In the genomic region with DNA sequence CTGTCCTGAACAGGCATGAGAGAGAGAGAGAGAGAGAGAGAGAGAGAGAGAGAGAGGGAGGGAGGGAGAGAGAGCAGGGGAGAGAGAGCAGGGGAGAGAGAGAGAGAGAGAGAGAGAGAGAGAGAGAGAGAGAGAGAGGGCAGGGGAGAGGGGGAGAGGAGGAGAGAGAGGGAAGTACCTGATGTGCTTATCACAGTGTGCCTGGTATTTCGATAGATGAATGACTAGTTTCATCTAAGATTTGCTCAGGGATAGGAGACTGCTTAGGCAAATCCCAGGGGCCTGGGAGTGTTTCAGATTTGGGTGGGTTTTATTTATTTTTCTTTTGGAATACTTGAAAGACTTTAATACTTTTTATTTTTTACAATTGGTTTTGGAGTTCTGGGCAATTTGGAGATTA, we compare ENCODE assay signal across 47 mouse cellular contexts. TPM values are rescaled to one million over a fixed set of nuclear protein-coding genes. Genes with fewer than 3 reads are reported as not detected.
"Had no signal": no experiment of that assay in that cellular context is flagged by ENCODE, and none has a peak within 500 bp of the region (broad histone marks: within the 10 kb centered on the region; RNA-seq: fewer than 3 reads in every experiment).

No protein-coding gene starts in this region.

- H3K27me3 ChIP-seq: limb, embryonic 12.5 days; limb, embryonic 13.5 days; limb, embryonic 15.5 days; liver, embryonic 12.5 days; liver, embryonic 13.5 days; liver, embryonic 15.5 days; lung, embryonic 15.5 days; midbrain, embryonic 12.5 days; midbrain, embryonic 15.5 days; neural tube, embryonic 12.5 days had no signal

- H3K9ac ChIP-seq: limb, embryonic 12.5 days; limb, embryonic 13.5 days; limb, embryonic 15.5 days; liver, embryonic 12.5 days; liver, embryonic 13.5 days; liver, embryonic 14.5 days; liver, embryonic 15.5 days; liver, postnatal 0 days; lung, embryonic 14.5 days; lung, embryonic 15.5 days; midbrain, embryonic 12.5 days; midbrain, embryonic 13.5 days; midbrain, embryonic 15.5 days; neural tube, embryonic 12.5 days had no signal

- H3K4me2 ChIP-seq: limb, embryonic 12.5 days; limb, embryonic 13.5 days; limb, embryonic 15.5 days; liver, embryonic 11.5 days; liver, embryonic 12.5 days; liver, embryonic 13.5 days; liver, embryonic 15.5 days; lung, embryonic 14.5 days; lung, embryonic 15.5 days; midbrain, embryonic 11.5 days; midbrain, embryonic 12.5 days; midbrain, embryonic 13.5 days; midbrain, embryonic 15.5 days; neural tube, embryonic 12.5 days had no signal

- H3K9me3 ChIP-seq: limb, embryonic 10.5 days; limb, embryonic 12.5 days; limb, embryonic 13.5 days; limb, embryonic 15.5 days; liver, embryonic 12.5 days; liver, embryonic 13.5 days; liver, embryonic 15.5 days; lung, embryonic 15.5 days; megakaryocyte, embryonic 14.5 days; midbrain, embryonic 10.5 days; midbrain, embryonic 12.5 days; midbrain, embryonic 13.5 days; midbrain, embryonic 15.5 days; neural tube, embryonic 12.5 days had no signal

- H3K4me3 ChIP-seq: limb, embryonic 10.5 days; limb, embryonic 12.5 days; limb, embryonic 13.5 days; limb, embryonic 15.5 days; liver, embryonic 12.5 days; liver, embryonic 13.5 days; liver, embryonic 15.5 days; lung, embryonic 15.5 days; midbrain, embryonic 10.5 days; midbrain, embryonic 12.5 days; midbrain, embryonic 13.5 days; midbrain, embryonic 15.5 days; myocyte; neural tube, embryonic 12.5 days had no signal

- H3K4me1 ChIP-seq: limb, embryonic 10.5 days; limb, embryonic 12.5 days; limb, embryonic 13.5 days; limb, embryonic 15.5 days; liver, embryonic 12.5 days; liver, embryonic 13.5 days; liver, embryonic 15.5 days; lung, embryonic 15.5 days; midbrain, embryonic 10.5 days; midbrain, embryonic 12.5 days; midbrain, embryonic 13.5 days; midbrain, embryonic 15.5 days; neural tube, embryonic 12.5 days had no signal

- ATAC-seq: liver, embryonic 12.5 days; liver, postnatal 0 days; lung, postnatal 0 days; midbrain, embryonic 13.5 days; midbrain, embryonic 15.5 days; midbrain, embryonic 16.5 days had no signal

- H3K27ac ChIP-seq: limb, embryonic 10.5 days; limb, embryonic 12.5 days; limb, embryonic 13.5 days; limb, embryonic 15.5 days; liver, embryonic 12.5 days; liver, embryonic 13.5 days; liver, embryonic 14.5 days; liver, embryonic 15.5 days; lung, embryonic 15.5 days; macrophage; midbrain, embryonic 10.5 days; midbrain, embryonic 12.5 days; midbrain, embryonic 13.5 days; midbrain, embryonic 15.5 days; neural tube, embryonic 12.5 days had no signal

- H3K36me3 ChIP-seq: limb, embryonic 10.5 days; limb, embryonic 12.5 days; limb, embryonic 13.5 days; limb, embryonic 15.5 days; liver, embryonic 12.5 days; liver, embryonic 13.5 days; liver, embryonic 15.5 days; lung, embryonic 15.5 days; midbrain, embryonic 10.5 days; midbrain, embryonic 12.5 days; midbrain, embryonic 13.5 days; midbrain, embryonic 15.5 days; neural tube, embryonic 12.5 days had no signal

- DNase-seq: left cerebral cortex, postnatal 4 days; liver; liver, embryonic 13.5 days; liver, postnatal 0 days; lung, adult 18-20 months; lung, adult 2 months; lung, embryonic 14.5 days; lung, postnatal 10 days; lung, postnatal 14 days; lung, postnatal 36 days; lung, postnatal 4 days; midbrain, embryonic 14.5 days had no signal

RNA-seq across cellular contexts. Expression of a gene that starts 5.8 kb away (rescaled TPM):
- total RNA-seq: left cerebral cortex, postnatal 10 days; left cerebral cortex, postnatal 14 days; left cerebral cortex, postnatal 25 days; left cerebral cortex, postnatal 36 days; left cerebral cortex, postnatal 4 days; liver, adult 2 months; megakaryocyte progenitor cell, adult 5-6 weeks; megakaryocyte, adult 5-6 weeks; megakaryocyte-erythroid progenitor cell, adult 5-6 weeks; midbrain, postnatal 0 days; monocyte, adult 5-6 weeks had no signal
- polyA plus RNA-seq: limb, embryonic 10.5 days; limb, embryonic 11.5 days; liver, adult 2 months; liver, embryonic 11.5 days; liver, embryonic 12.5 days; liver, embryonic 13.5 days; liver, embryonic 14.5 days; liver, embryonic 15.5 days; liver, embryonic 16.5 days; liver, postnatal 0 days; lung, adult 2 months; lung, embryonic 14.5 days; macrophage; midbrain, embryonic 13.5 days; midbrain, embryonic 14.5 days; midbrain, embryonic 15.5 days; neural tube, embryonic 11.5 days; neural tube, embryonic 12.5 days had no signal

RNA-seq across cellular contexts. Expression of a gene that starts 49.7 kb away (rescaled TPM):
- total RNA-seq: monocyte, adult 5-6 weeks had no signal

RNA-seq across cellular contexts. Expression of a gene that starts 52.8 kb away (rescaled TPM):
- total RNA-seq: left cerebral cortex, postnatal 10 days; left cerebral cortex, postnatal 14 days; left cerebral cortex, postnatal 25 days; left cerebral cortex, postnatal 36 days; left cerebral cortex, postnatal 4 days; liver, adult 2 months; megakaryocyte progenitor cell, adult 5-6 weeks; megakaryocyte, adult 5-6 weeks; megakaryocyte-erythroid progenitor cell, adult 5-6 weeks; midbrain, postnatal 0 days; monocyte, adult 5-6 weeks had no signal
- polyA plus RNA-seq: limb, embryonic 10.5 days; limb, embryonic 11.5 days; limb, embryonic 12.5 days; limb, embryonic 13.5 days; limb, embryonic 14.5 days; limb, embryonic 15.5 days; liver, adult 2 months; liver, embryonic 11.5 days; liver, embryonic 12.5 days; liver, embryonic 13.5 days; liver, embryonic 14.5 days; liver, embryonic 15.5 days; liver, embryonic 16.5 days; liver, postnatal 0 days; lung, adult 2 months; lung, embryonic 14.5 days; lung, embryonic 15.5 days; lung, embryonic 16.5 days; lung, postnatal 0 days; macrophage; midbrain, embryonic 10.5 days; midbrain, embryonic 11.5 days; midbrain, embryonic 12.5 days; midbrain, embryonic 13.5 days; midbrain, embryonic 14.5 days; midbrain, embryonic 15.5 days; midbrain, embryonic 16.5 days; midbrain, postnatal 0 days; myocyte; neural tube, embryonic 11.5 days; neural tube, embryonic 12.5 days had no signal
